15 mouse cellular contexts compared by ENCODE assay signal in genomic region chr5:114155168-114155933, GRCm38 (mm10). TPM values are rescaled to one million over a fixed set of nuclear protein-coding genes. Genes with fewer than 3 reads are reported as not detected.
DNase-seq lines count a peak whose midpoint lies in the region; ATAC-seq and TF ChIP-seq lines count a peak whose summit lies in the region.
"Had no signal": no experiment of that assay in that cellular context is flagged by ENCODE, and none has a peak within 500 bp of the region (broad histone marks: within the 10 kb centered on the region; RNA-seq: fewer than 3 reads in every experiment).

No protein-coding gene starts in this region.

- WGBS in kidney, embryonic 14.5 days, result 56% methylated on average over 9 of the region's 9 CpGs

- no peaks in the 10 kb centered on the region for H3K4me1 ChIP-seq in kidney, embryonic 14.5 days (ENCODE audit: control insufficient read depth, insufficient read depth, low read length)
- H3K4me1 ChIP-seq: embryonic facial prominence, embryonic 12.5 days; midbrain, embryonic 13.5 days had no signal

- peak; percentile 82 for DNase-seq in kidney, adult 11 months
- peak; percentile 60 for DNase-seq in gastrocnemius, postnatal 10 days
- peak; percentile 63 for DNase-seq in kidney, adult 9 months
- no peak for DNase-seq in neural tube, embryonic 10.5 days (ENCODE audit: extremely low spot score, low spot score)
- DNase-seq in embryo, embryonic 11 days, result no peak
- DNase-seq: cerebellum, adult 11 months; thymus, adult 18-20 months had no signal

- H3ac ChIP-seq in myocyte (ENCODE audit: control insufficient read depth, insufficient read length), result no peak overlapping the region

- H3K36me3 ChIP-seq in kidney, embryonic 14.5 days (ENCODE audit: control insufficient read depth, insufficient read depth, low read length), result no peaks in the 10 kb centered on the region
- no peaks in the 10 kb centered on the region for H3K36me3 ChIP-seq in myocyte (ENCODE audit: control insufficient read depth, insufficient read depth)
- H3K36me3 ChIP-seq: embryonic facial prominence, embryonic 12.5 days; G1E; midbrain, embryonic 13.5 days had no signal

- no peak overlapping the region for H3K9ac ChIP-seq in kidney, embryonic 14.5 days (ENCODE audit: low read depth, low read length)
- H3K9ac ChIP-seq: embryonic facial prominence, embryonic 12.5 days; hindbrain, embryonic 14.5 days; midbrain, embryonic 13.5 days had no signal

- TF ChIP-seq POLR2A in myocyte (IDR thresholded peaks at IDR 0.05; ENCODE audit: insufficient read length, low read depth), result no peak

- no peak overlapping the region for H3K27ac ChIP-seq in kidney, embryonic 14.5 days (ENCODE audit: low read depth, low read length)
- H3K27ac ChIP-seq: embryonic facial prominence, embryonic 12.5 days; hindbrain, embryonic 14.5 days; midbrain, embryonic 13.5 days had no signal

- no peak overlapping the region for H3K4me2 ChIP-seq in kidney, embryonic 14.5 days (replicated peaks; ENCODE audit: low read depth, low read length)
- H3K4me2 ChIP-seq in myocyte (ENCODE audit: low read depth), result no peak overlapping the region
- H3K4me2 ChIP-seq: embryonic facial prominence, embryonic 12.5 days; hindbrain, embryonic 14.5 days; liver, embryonic 11.5 days; midbrain, embryonic 13.5 days had no signal

- no peaks in the 10 kb centered on the region for H3K79me2 ChIP-seq in myocyte (ENCODE audit: control insufficient read depth, insufficient read depth)

- ATAC-seq in kidney, embryonic 14.5 days (ENCODE audit: low FRiP score, low TSS enrichment), result no peak
- ATAC-seq: midbrain, embryonic 13.5 days had no signal

- H3K27me3 ChIP-seq in kidney, embryonic 14.5 days (ENCODE audit: control insufficient read depth, insufficient read depth, low read length), result no peaks in the 10 kb centered on the region
- H3K27me3 ChIP-seq in myocyte (ENCODE audit: control insufficient read depth, insufficient read depth, insufficient read length), result peaks cover 10% of the 10 kb centered on the region
- H3K27me3 ChIP-seq: midbrain, embryonic 13.5 days had no signal

- H3K9me3 ChIP-seq in kidney, embryonic 14.5 days (ENCODE audit: control insufficient read depth, low read length), result no peaks in the 10 kb centered on the region
- H3K9me3 ChIP-seq: embryonic facial prominence, embryonic 12.5 days; G1E; midbrain, embryonic 13.5 days had no signal

- H3K4me3 ChIP-seq in kidney, embryonic 14.5 days (ENCODE audit: low read length), result no peak overlapping the region
- no peak overlapping the region for H3K4me3 ChIP-seq in myocyte
- H3K4me3 ChIP-seq: embryonic facial prominence, embryonic 12.5 days; midbrain, embryonic 13.5 days had no signal

TF ChIP-seq in myocyte, 11 proteins besides CTCF, POLR2A, EP300 and RAD21:
- TF ChIP-seq MYOG (IDR thresholded peaks at IDR 0.05; ENCODE audit: control insufficient read depth in 1 of 3, insufficient read depth in 1 of 3, insufficient read length in 2 of 3, low read depth in 2 of 3) (peak in 1 of 3 experiments; percentile 23), MYOD1 (IDR thresholded peaks at IDR 0.05; ENCODE audit: control insufficient read depth in 1 of 3, insufficient read length in 2 of 3, low read depth in 2 of 3) (peak in 2 of 3 experiments; percentile 5 to 10), REST (IDR thresholded peaks at IDR 0.05; ENCODE audit: insufficient read depth, insufficient read length) (no peak), POLR2AphosphoS2 (IDR thresholded peaks at IDR 0.05; ENCODE audit: insufficient read length, low read depth) (no peak)
TF ChIP-seq in myocyte: peak in this region for 2.

RNA-seq across cellular contexts. Expression of gene Acacb, which starts 9.0 kb away (rescaled TPM):
- polyA plus RNA-seq in kidney, embryonic 14.5 days (2014; fragmentation: Nextera tagmentation; extraction: Ambion mirVana), result 4.4 and 4.8 TPM in 2 replicates
- 10 to 100 TPM; 66.3 to 71.7 TPM for total RNA-seq in gastrocnemius, postnatal 10 days (2021)
- polyA plus RNA-seq in myocyte (2012; fragmentation: generic; extraction: Trizol), result 0.84 TPM
- total RNA-seq: neutrophil, adult 5-6 weeks had no signal

RNA-seq across cellular contexts. Expression of gene Ung, which starts 25.2 kb away (rescaled TPM):
- 38.1 and 44.6 TPM in 2 replicates for polyA plus RNA-seq in kidney, embryonic 14.5 days (2014; fragmentation: Nextera tagmentation; extraction: Ambion mirVana)
- 1 to 10 TPM; 5.8 to 6.8 TPM for total RNA-seq in gastrocnemius, postnatal 10 days (2021)
- polyA plus RNA-seq in myocyte (2012; fragmentation: generic; extraction: Trizol), result 2.7 TPM

RNA-seq across cellular contexts. Expression of gene Alkbh2, which starts 27.3 kb away (rescaled TPM):
- polyA plus RNA-seq in kidney, embryonic 14.5 days (2014; fragmentation: Nextera tagmentation; extraction: Ambion mirVana), result 11.6 and 13.3 TPM in 2 replicates
- 1 to 10 TPM; 1.6 to 2.4 TPM for total RNA-seq in gastrocnemius, postnatal 10 days (2021)
- polyA plus RNA-seq in myocyte (2012; fragmentation: generic; extraction: Trizol), result 5.7 TPM

Comparison
In these comparisons a context has a peak if more than half of its experiments do, and no peak if none do; other contexts are left out.
1. DNase-seq: peak in kidney, adult 11 months (single experiment), gastrocnemius, postnatal 10 days (single experiment) and kidney, adult 9 months (single experiment); none in neural tube, embryonic 10.5 days (single experiment) and embryo, embryonic 11 days (single experiment).
2. RNA of gene Ung, which starts 25.2 kb away (polyA plus RNA-seq): 38.1 to 44.6 TPM in kidney, embryonic 14.5 days; 2.7 TPM in myocyte (single experiment); every median in the first group is over 10 times any median in the second.